Mouse (Mus musculus) limb, embryonic 15.5 days (tissue): ENCODE measurements around the gene Tbc1d9b. TPM values are rescaled to one million over a fixed set of nuclear protein-coding genes. Genes with fewer than 3 reads are reported as not detected.

Experiments
- ATAC-seq: fragments of 200-750 bp; cut with Nextera tagmentation; 2 replicates; pipeline ENCODE4 v1.8.0; 2017; ENCODE audit warnings: low read depth, moderate TSS enrichment; ENCODE audit not compliant: insufficient number of reproducible peaks, low FRiP score, low TSS enrichment
- H3K27ac ChIP-seq: fragments of 300-500 bp; sonication (generic); 2 replicates; pipeline ENCODE4 v1.5.1; 2015; ENCODE audit warnings: moderate library complexity, mild to moderate bottlenecking, inconsistent platforms
- H3K27me3 ChIP-seq: fragments of 300-500 bp; sonication (generic); 2 replicates; pipeline ENCODE4 v1.6.1; 2015; ENCODE audit warnings: inconsistent platforms
- H3K36me3 ChIP-seq: fragments of 300-500 bp; sonication (generic); 2 replicates; pipeline ENCODE4 v1.6.1; 2015; ENCODE audit warnings: inconsistent platforms
- H3K4me1 ChIP-seq: fragments of 300-500 bp; sonication (generic); 2 replicates; pipeline ENCODE4 v1.6.1; 2015; ENCODE audit warnings: inconsistent platforms
- H3K4me2 ChIP-seq: fragments of 300-500 bp; sonication (generic); 2 replicates; pipeline ENCODE4 v1.6.1; 2015; ENCODE audit warnings: mild to moderate bottlenecking, inconsistent platforms
- H3K4me3 ChIP-seq: fragments of 300-500 bp; sonication (generic); 2 replicates; pipeline ENCODE4 v1.5.1; 2015; ENCODE audit warnings: mild to moderate bottlenecking, inconsistent platforms
- H3K9ac ChIP-seq: fragments of 300-500 bp; sonication (generic); 2 replicates; pipeline ENCODE4 v1.6.1; 2015; ENCODE audit warnings: inconsistent platforms
- H3K9me3 ChIP-seq: fragments of 300-500 bp; sonication (generic); 2 replicates; pipeline ENCODE4 v1.6.1; 2016; ENCODE audit warnings: inconsistent platforms
- WGBS: fragments of 180-500 bp; shearing (Covaris S2); methylation state at CpG from one replicate; pipeline ENCODE4 v1.1.7; 2015; 5-methylcytosine and 5-hydroxymethylcytosine counted together
- polyA plus RNA-seq: library from polyadenylated mRNA; unstranded; fragments of >200 nt; fragmentation: Nextera tagmentation; extraction: Ambion mirVana; gene quantifications from 2 replicates; pipeline ENCODE4 v1.2.1, GENCODE M21; 2015

Gene Tbc1d9b
- polyA plus RNA-seq, 1 experiment from 2014 or later, result 45.9 TPM

DNA sequence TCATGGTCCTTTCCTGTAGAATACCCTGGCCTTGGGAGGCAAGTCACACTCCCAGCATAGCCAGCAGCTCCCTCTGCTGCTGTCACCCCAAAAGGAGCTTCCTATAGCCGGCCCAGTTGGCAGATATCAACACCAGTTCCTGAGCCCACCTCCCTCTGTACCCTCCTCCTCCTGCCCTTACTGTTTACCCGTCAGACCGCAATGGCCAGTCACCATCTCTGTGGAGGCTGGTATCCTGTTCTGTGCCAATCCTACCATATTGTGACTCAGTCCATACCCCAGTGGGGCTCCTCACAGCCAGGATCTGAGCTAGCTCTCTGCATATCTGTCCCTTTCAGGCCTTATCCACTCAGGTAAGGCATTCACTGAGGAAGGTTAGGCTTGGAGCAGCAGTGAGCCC is 14.3 kb downstream of the Tbc1d9b start:
- H3K9ac ChIP-seq, result no peak overlapping the region
- H3K27ac ChIP-seq, result no peak overlapping the region
- no peak for ATAC-seq
- H3K27me3 ChIP-seq, result no peaks in the 10 kb centered on the region
- no peaks in the 10 kb centered on the region for H3K4me1 ChIP-seq
- no peak overlapping the region for H3K4me2 ChIP-seq
- H3K4me3 ChIP-seq, result no peak overlapping the region
- no peaks in the 10 kb centered on the region for H3K9me3 ChIP-seq
- 89% methylated on average over 3 of the region's 3 CpGs for WGBS
- peaks cover 91% of the 10 kb centered on the region for H3K36me3 ChIP-seq

DNA sequence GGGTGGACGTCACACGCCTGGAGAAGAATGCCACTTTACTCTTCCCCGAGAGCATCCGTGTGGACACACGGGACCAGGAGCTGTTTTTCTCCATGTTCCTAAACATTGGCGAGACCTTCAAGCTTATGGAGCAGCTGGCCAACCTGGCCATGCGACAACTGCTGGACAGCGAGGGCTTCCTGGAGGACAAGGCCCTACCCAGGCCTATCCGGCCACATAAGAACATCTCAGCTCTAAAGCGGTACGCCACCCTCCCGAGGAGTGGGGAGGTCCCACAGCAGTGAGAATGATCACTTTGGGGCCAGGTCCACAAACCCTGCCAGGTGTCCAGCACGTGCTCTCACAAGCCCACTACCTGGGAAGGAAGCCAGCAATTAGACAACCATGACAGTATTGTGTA is 14.9 kb downstream of the Tbc1d9b start:
- 95% methylated on average over 13 of the region's 13 CpGs for WGBS
- Histone ChIP-seq H3K36me3 (peaks cover 91% of the 10 kb centered on the region), H3K4me3 (no peak overlapping the region), H3K9ac (no peak overlapping the region), H3K4me1 (no peaks in the 10 kb centered on the region), H3K27ac (no peak overlapping the region), H3K27me3 (no peaks in the 10 kb centered on the region), H3K4me2 (no peak overlapping the region), H3K9me3 (no peaks in the 10 kb centered on the region)
- no peak for ATAC-seq

DNA sequence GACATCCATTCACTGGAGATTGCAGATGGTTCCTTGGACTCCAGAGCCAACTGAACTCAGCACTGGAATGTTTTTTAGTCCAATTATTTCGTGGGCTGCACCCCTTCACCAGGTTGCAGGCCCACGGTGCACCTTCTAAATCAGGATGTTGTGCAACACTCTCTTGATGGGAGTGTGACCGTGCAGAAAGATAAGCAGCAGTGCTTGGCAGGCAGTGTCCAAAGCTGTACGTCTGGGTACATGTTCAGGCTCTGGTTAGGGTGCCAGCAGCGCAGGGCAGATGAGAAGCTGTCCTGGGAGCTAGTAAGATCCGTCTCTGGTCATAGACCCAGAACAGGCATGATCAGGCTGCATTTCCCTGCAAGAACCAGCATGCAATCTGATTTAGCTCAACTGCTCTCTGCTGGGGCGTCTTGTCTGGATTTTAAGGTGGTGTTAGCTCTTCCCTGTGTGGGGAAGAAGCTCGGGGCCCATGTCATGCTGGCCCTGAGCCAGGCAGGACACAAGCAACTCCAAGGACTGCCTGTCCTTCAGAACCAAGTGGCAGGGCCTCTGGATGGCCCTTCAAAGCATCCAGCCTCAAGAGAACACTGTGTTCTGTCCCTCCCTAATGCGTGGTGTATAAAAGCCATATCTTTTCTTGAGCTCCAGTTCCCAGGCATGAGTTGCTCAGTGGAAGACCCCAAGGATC is 16.2 kb downstream of the Tbc1d9b start:
- 82% methylated on average over 9 of the region's 9 CpGs for WGBS
- Histone ChIP-seq H3K36me3 (peaks cover 91% of the 10 kb centered on the region), H3K9me3 (no peaks in the 10 kb centered on the region), H3K27ac (no peak overlapping the region), H3K4me2 (no peak overlapping the region), H3K9ac (no peak overlapping the region), H3K4me1 (no peaks in the 10 kb centered on the region), H3K4me3 (no peak overlapping the region), H3K27me3 (no peaks in the 10 kb centered on the region)
- no peak for ATAC-seq

DNA sequence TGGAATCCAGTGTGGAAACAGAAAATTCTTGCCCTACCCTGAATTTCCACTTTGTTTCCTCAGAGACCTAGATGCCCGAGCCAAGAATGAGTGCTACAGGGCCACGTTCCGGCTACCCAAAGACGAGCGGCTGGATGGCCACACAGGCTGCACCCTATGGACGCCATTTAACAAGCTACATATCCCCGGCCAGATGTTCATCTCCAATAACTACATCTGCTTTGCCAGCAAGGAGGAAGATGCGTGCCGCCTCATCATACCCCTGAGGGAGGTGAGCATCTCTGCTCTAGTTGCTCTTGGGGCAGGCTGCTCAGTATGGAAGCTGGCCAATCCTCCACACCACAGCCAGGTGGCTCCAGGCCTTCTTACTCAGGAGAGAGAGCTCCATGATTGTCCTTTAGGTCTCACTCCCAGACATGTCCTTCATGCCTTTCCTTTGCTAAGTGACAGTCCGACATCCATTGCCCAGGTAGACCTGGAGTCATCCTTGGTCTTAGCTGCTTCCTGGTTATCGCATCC is 16.8 kb downstream of the Tbc1d9b start:
- no peaks in the 10 kb centered on the region for H3K4me1 ChIP-seq
- no peak overlapping the region for H3K9ac ChIP-seq
- no peak overlapping the region for H3K4me2 ChIP-seq
- H3K4me3 ChIP-seq, result no peak overlapping the region
- WGBS, result 92% methylated on average over 11 of the region's 11 CpGs
- ATAC-seq, result no peak
- H3K36me3 ChIP-seq, result peaks cover 91% of the 10 kb centered on the region
- no peak overlapping the region for H3K27ac ChIP-seq
- no peaks in the 10 kb centered on the region for H3K9me3 ChIP-seq
- H3K27me3 ChIP-seq, result no peaks in the 10 kb centered on the region

DNA sequence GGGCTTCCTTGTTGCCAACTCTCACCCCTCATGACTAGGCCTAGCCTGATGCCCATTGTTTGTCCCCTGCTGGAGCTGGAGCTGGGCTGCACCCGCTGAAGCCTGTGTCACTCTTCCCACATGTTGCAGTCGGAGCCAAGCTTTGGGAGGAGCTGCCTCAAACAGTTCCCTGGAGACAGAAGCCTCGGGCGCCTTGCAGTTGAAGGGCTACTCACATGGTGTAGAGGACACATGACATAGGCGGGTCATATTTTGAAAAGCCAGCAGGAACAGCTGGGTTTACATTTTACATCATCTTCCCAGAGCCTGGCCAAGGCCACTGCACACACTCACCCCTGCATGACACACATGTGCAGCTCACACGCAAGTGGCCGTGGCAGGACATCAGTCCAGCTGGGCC is 18.0 kb downstream of the Tbc1d9b start:
- Histone ChIP-seq H3K9ac (no peak overlapping the region), H3K4me3 (no peak overlapping the region), H3K27me3 (no peaks in the 10 kb centered on the region), H3K9me3 (no peaks in the 10 kb centered on the region), H3K27ac (no peak overlapping the region), H3K4me2 (no peak overlapping the region), H3K36me3 (peaks cover 93% of the 10 kb centered on the region), H3K4me1 (no peaks in the 10 kb centered on the region)
- no peak for ATAC-seq
- 84% methylated on average over 7 of the region's 7 CpGs for WGBS

DNA sequence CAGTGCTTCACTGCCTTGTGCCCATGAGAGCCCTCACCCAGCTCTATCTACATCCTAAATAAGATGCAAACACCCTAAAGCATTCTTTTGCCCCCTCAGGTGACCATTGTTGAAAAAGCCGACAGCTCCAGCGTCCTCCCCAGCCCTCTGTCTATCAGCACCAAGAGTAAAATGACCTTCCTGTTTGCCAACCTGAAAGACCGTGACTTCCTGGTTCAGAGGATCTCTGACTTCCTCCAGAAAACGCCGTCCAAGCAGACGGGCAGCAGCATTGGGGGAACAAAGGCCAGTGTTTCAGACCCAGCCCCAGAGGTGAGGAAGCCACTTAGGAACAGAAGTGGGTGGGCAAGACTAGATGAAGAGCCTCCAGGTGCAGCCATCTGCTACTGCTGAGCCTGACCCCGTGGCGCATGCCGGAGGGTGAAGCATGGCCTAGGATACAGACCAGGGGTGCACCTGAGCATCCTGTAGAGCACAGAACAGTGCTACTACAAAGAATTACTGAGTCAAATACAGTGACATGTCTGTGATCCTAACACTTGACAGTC is 18.5 kb downstream of the Tbc1d9b start:
- Histone ChIP-seq H3K9me3 (no peaks in the 10 kb centered on the region), H3K27ac (no peak overlapping the region), H3K4me1 (no peaks in the 10 kb centered on the region), H3K36me3 (peaks cover 96% of the 10 kb centered on the region), H3K4me3 (no peak overlapping the region), H3K27me3 (no peaks in the 10 kb centered on the region), H3K4me2 (no peak overlapping the region), H3K9ac (no peak overlapping the region)
- ATAC-seq, result no peak
- WGBS, result 91% methylated on average over 9 of the region's 9 CpGs

DNA sequence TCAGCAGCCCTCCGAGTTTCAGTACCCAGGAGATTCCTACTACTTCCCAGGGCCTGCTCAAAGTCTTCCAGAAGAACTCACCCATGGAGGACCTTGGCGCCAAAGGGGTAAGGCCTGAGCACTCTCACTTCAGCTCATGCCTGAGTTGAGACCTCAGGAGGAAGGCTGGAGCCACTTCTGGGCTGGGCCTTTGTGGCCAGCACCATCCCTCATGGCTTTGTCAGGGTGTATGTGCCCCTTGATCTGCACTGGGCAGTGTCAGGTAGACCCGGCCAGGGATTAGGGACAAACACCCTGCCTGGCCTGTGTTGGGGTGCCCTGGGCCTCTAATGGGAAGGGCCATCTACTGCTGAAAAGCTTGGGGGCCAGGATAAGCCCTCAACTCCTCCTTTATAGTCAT is 20.2 kb downstream of the Tbc1d9b start:
- H3K27me3 ChIP-seq, result no peaks in the 10 kb centered on the region
- no peak for ATAC-seq
- no peaks in the 10 kb centered on the region for H3K4me1 ChIP-seq
- no peak overlapping the region for H3K4me3 ChIP-seq
- no peak overlapping the region for H3K27ac ChIP-seq
- 89% methylated on average over 3 of the region's 3 CpGs for WGBS
- peaks cover 94% of the 10 kb centered on the region for H3K36me3 ChIP-seq
- no peaks in the 10 kb centered on the region for H3K9me3 ChIP-seq
- no peak overlapping the region for H3K9ac ChIP-seq
- no peak overlapping the region for H3K4me2 ChIP-seq

DNA sequence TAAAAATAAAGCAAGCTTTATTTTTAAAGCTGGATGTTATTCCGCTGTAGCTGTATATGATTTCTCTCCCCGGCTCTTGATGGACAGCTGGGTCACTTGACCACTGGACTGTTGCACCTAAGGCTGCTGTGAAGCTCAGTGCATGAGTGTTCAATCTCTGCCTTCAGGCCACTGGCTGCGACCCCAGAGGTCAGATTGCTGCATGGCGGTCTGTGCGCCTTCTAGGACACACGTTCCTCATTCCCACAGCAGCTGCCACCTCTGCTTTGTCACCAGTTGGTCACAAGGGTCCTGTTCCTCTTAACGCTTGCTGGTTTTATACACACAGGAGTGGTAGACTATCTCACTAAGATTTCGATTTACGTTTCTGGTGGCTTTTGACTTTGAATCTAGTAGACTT is 23.0 kb downstream of the Tbc1d9b start:
- Histone ChIP-seq H3K9ac (no peak overlapping the region), H3K27ac (no peak overlapping the region), H3K36me3 (peaks cover 98% of the 10 kb centered on the region), H3K4me1 (no peaks in the 10 kb centered on the region), H3K9me3 (no peaks in the 10 kb centered on the region), H3K4me3 (no peak overlapping the region), H3K4me2 (no peak overlapping the region), H3K27me3 (no peaks in the 10 kb centered on the region)
- ATAC-seq, result no peak
- WGBS, result 72% methylated on average over 9 of the region's 9 CpGs

DNA sequence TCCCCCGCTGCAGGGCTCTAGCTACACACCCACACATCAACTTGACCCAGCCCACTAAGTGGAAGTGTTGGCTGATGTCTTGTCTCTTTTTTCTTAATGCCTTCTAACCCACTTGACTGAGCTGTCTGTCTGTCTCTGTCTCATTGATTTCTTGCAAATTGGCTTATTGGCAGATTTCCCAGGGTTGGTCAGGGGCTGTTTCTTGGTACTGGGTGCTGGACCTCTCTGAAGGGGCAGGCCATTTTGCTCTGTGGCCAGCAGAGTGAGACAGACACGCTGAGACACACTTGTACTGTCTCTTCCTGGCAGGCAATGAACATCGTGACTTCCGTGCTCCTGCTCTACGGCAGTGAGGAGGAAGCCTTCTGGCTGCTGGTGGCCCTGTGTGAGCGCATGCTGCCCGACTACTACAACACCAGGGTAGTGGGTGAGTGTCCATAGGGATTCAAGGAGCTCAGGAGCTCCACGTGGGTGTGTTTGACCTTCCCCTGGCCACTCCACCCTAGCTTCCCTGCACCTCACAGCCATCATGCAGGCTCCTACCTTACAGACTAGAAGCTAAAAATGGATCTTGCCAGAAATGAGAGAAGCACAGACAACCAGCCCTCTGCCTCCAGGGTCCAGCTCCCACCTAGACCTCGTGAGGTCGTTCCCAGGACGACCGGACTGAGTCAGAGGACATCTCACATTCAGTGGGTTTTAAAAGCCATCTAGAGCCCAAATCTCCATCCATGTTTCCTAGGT is 23.8 kb downstream of the Tbc1d9b start:
- H3K27me3 ChIP-seq, result no peaks in the 10 kb centered on the region
- no peaks in the 10 kb centered on the region for H3K4me1 ChIP-seq
- no peak overlapping the region for H3K4me3 ChIP-seq
- no peaks in the 10 kb centered on the region for H3K9me3 ChIP-seq
- ATAC-seq, result no peak
- H3K9ac ChIP-seq, result no peak overlapping the region
- H3K4me2 ChIP-seq, result no peak overlapping the region
- no peak overlapping the region for H3K27ac ChIP-seq
- H3K36me3 ChIP-seq, result peaks cover 98% of the 10 kb centered on the region
- 83% methylated on average over 12 of the region's 12 CpGs for WGBS

DNA sequence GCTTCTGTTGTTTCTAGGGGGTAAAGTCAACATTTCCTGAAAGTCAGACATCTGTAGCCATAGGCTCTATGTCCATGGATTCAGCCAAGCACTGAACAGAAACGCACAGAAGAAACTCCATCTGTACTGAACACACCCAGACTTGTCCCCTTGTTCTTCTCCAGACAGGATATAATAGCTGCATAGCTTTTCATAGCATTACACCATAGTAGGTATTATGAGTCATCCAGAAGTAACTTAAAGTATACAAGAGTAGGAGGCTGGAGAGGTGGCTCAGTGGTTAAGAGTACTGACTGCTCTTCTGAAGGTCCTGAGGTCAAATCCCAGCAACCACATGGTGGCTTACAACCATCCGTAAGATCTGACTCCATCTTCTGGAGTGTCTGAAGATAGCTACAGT is 24.6 kb downstream of the Tbc1d9b start:
- Histone ChIP-seq H3K9ac (no peak overlapping the region), H3K36me3 (peaks cover 97% of the 10 kb centered on the region), H3K4me1 (no peaks in the 10 kb centered on the region), H3K4me3 (no peak overlapping the region), H3K4me2 (no peak overlapping the region), H3K9me3 (no peaks in the 10 kb centered on the region), H3K27ac (no peak overlapping the region), H3K27me3 (no peaks in the 10 kb centered on the region)
- 89% methylated on average over 2 of the region's 2 CpGs for WGBS
- no peak for ATAC-seq

DNA sequence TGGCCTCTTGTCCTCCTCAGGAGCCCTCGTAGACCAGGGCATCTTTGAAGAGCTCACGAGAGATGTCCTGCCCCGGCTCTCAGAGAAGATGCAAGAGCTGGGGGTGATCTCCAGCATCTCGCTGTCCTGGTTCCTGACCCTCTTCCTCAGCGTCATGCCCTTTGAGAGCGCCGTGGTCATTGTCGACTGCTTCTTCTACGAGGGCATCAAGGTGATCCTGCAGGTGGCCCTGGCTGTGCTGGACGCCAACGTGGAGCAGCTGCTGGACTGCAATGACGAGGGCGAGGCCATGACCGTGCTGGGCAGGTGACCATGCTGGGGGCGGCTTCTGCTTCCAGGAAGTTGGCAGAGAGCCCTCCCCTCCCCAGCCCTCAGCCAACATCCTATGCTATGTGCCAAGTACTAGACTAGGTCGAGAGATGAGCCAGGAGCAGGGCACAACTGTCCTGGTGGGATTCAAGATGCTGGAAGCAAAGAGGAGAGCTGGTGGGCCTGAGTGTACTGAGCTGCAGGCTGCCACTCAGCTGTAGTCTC is 25.6 kb downstream of the Tbc1d9b start:
- 93% methylated on average over 16 of the region's 16 CpGs for WGBS
- H3K27me3 ChIP-seq, result no peaks in the 10 kb centered on the region
- no peak overlapping the region for H3K27ac ChIP-seq
- H3K4me1 ChIP-seq, result no peaks in the 10 kb centered on the region
- no peak overlapping the region for H3K4me2 ChIP-seq
- H3K9me3 ChIP-seq, result no peaks in the 10 kb centered on the region
- no peak overlapping the region for H3K9ac ChIP-seq
- ATAC-seq, result no peak
- H3K36me3 ChIP-seq, result peaks cover 97% of the 10 kb centered on the region
- no peak overlapping the region for H3K4me3 ChIP-seq

DNA sequence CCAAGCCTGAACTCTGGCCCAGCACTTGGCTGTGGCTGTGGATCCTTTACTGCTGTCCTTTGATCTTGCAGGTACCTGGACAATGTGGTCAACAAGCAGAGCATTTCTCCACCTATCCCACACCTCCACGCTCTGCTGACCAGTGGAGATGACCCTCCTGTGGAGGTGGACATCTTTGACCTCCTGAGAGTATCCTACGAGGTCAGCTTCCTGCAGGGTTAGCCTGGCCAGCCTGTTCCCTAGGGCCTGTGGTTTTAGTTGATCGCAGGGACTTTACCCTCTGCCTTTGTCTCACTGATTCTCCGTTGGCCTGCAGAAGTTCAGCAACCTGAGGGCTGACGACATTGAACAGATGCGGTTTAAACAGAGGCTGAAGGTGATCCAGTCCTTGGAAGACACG is 27.1 kb downstream of the Tbc1d9b start:
- Histone ChIP-seq H3K27me3 (no peaks in the 10 kb centered on the region), H3K9ac (no peak overlapping the region), H3K9me3 (no peaks in the 10 kb centered on the region), H3K27ac (no peak overlapping the region), H3K4me2 (no peak overlapping the region), H3K36me3 (peaks cover 95% of the 10 kb centered on the region), H3K4me3 (no peak overlapping the region), H3K4me1 (no peaks in the 10 kb centered on the region)
- ATAC-seq, result no peak
- WGBS, result 87% methylated on average over 7 of the region's 7 CpGs
